Mouse (Mus musculus) kidney, embryonic 15.5 days (tissue): ENCODE results near the gene Pigb. TPM values are rescaled to one million over a fixed set of nuclear protein-coding genes. Genes with fewer than 3 reads are reported as not detected.

Experiments used
- microRNA-seq: library from miRNA; unstranded; fragments of <30 nt; microRNA quantifications from one replicate; pipeline ENCODE4, GENCODE M21; 2016
- polyA plus RNA-seq: library from polyadenylated mRNA; unstranded; fragments of >200 nt; fragmentation: Nextera tagmentation; extraction: Ambion mirVana; gene quantifications from 2 replicates; pipeline ENCODE4 v1.2.1, GENCODE M21; 2015

The Pigb gene
- polyA plus RNA-seq, 1 experiment from 2014 or later = 16.2 TPM

Small RNA genes lying within 50 kb of the gene (microRNA-seq; reads per million reads assigned to microRNA genes)
- gene Gm27353 = not detected

Other genes with a start within 250 kb of the Pigb start
- 2.1 and 2.6 TPM in 2 replicates for gene Prtg, start 233.5 kb downstream of the Pigb start, polyA plus RNA-seq
- 5.4 TPM in 2 replicates for gene Pygo1, start 114.7 kb downstream of the Pigb start, polyA plus RNA-seq
- 1.9 and 2.8 TPM in 2 replicates for gene Dyx1c1, start 81.6 kb downstream of the Pigb start, polyA plus RNA-seq
- gene Gm44503, start 81.5 kb downstream of the Pigb start, polyA plus RNA-seq = not detected in 2 replicates
- 20.6 and 22.8 TPM in 2 replicates for gene Ccpg1os, start 55.0 kb downstream of the Pigb start, polyA plus RNA-seq
- 34.7 and 36.6 TPM in 2 replicates for gene Ccpg1, start 54.9 kb downstream of the Pigb start, polyA plus RNA-seq
- gene Rab27a, start 4.5 kb upstream of the Pigb start, polyA plus RNA-seq = 5.2 and 7.1 TPM in 2 replicates
- 0.13 TPM in 1 of 2 replicates, not detected in the other for gene Khdc3, start 61.5 kb upstream of the Pigb start, polyA plus RNA-seq
- gene Gm20509, start 62.1 kb upstream of the Pigb start, polyA plus RNA-seq = not detected in 2 replicates
- 119 and 126 TPM in 2 replicates for gene Rsl24d1, start 73.0 kb upstream of the Pigb start, polyA plus RNA-seq